Mouse (Mus musculus) adrenal gland, postnatal 0 days (tissue): ENCODE data around the gene Tom1l2. TPM values are rescaled to one million over a fixed set of nuclear protein-coding genes. Genes with fewer than 3 reads are reported as not detected.

Source experiments
- microRNA-seq: library from miRNA; unstranded; fragments of <30 nt; microRNA quantifications from one replicate; pipeline ENCODE4, GENCODE M21; 2016; ENCODE audit warnings: borderline replicate concordance; ENCODE audit not compliant: insufficient number of aligned reads
- polyA plus RNA-seq: library from polyadenylated mRNA; unstranded; fragments of >200 nt; fragmentation: Nextera tagmentation; extraction: Ambion mirVana; gene quantifications from 2 replicates; pipeline ENCODE4 v1.2.1, GENCODE M21; 2015

The Tom1l2 gene
- polyA plus RNA-seq = 20.9 and 23.0 TPM in 2 replicates

DNA sequence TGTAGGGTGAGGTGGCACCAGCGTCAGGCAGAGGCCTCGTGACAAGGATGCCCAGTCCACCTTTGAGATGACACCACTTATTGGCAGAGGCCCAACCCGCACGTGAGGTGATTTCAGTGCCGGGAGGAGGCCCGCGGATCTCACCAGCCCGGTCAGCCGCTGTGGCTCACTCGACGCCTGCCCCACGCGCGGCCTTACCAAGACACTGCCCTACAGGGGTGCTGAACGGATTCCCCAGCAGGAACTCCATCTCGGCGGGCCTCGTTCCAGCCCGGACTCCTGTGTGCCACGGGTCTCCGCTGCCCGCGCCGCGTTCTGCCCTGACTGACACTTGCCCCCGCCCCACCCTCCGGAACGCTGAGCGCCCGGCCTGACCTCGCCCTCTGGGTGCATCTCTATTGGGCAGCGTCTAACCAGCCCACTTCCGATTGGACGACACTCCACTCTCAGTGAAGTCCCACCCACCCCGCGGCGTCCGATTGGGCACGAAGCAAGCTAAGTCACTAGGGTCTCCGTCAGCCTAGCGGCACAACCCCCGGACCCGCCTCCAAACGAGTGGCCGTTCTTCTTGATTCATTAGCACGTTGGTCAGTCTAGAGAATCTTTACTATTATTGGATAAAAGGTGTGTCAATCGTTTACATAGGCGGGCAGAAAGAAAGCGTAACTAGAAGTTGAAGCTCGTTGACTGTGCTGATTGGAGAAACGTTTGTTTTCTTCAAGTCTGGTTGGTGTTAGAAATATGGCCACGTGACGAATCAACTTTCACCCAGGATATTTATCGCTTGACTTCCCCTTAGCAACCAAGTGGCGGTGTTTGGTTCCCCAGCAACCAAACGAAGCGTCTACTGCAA lies at the start of gene Tom1l2, which contains the start of gene Drc3:
Gene Tom1l2 (minus strand): TSS at position 347 of the 853 bp plus-strand sequence.
Gene Drc3 (plus strand): TSS at position 771 of the 853 bp plus-strand sequence.

DNA sequence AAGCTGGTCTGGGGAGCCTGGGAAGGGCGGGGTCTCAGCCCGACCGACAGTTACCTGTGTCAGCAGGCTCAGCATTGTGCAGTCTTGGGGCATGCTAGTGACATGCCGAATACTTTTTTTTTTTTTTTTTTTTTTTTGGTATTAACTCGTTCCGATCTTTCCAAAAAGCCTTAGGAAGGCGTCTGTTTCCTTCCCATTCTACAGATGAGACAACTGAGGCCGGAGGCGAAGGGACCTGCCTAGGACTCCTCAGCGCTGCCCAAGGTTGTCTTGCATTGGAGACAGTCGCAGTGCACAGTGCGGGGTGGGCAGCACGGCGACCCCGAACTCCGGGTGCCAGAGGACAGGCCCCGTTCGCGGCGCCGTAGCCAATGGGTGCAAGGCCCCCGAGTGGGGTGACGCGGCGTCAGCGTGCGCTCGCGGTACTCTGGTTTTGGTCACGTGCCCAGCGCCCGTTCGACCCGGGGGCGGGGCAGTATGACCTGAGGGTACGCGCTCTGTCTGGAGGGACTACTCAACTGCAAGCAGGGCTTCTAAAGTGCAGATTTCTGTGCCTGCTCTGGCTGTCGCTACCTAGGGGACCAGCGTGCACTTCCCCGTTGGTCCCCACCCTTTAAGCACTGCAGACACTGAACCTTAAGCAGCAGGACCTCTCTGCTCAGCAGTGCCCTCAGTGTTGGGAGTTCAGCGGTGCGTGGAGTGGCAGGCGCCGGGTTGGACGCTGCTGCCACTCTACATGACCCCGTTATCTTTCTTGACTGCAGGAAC lies 130.1 kb downstream of the Tom1l2 start, which contains the start of gene Srebf1:
Gene Srebf1 (minus strand): TSS at position 113 of the 768 bp plus-strand sequence.

Small RNA genes lying within 50 kb of the gene (microRNA-seq; reads per million reads assigned to microRNA genes)
- gene Gm27711 (not detected), gene Mir6921 (not detected), gene Mir6922 (not detected)

Other genes starting within 250 kb of the Tom1l2 start
- gene Rai1, start 247.9 kb downstream of the Tom1l2 start, polyA plus RNA-seq = 16.8 and 17.8 TPM in 2 replicates
- gene Srebf1, start 130.3 kb downstream of the Tom1l2 start, polyA plus RNA-seq = 38.7 and 59.4 TPM in 2 replicates
- gene Drc3, start 424 bp upstream of the Tom1l2 start, polyA plus RNA-seq = 1.7 and 1.8 TPM in 2 replicates
- 13.4 and 19.4 TPM in 2 replicates for gene Gid4, start 64.2 kb upstream of the Tom1l2 start, polyA plus RNA-seq
- gene Atpaf2, start 65.6 kb upstream of the Tom1l2 start, polyA plus RNA-seq = 29.5 and 36.3 TPM in 2 replicates
- gene Drg2, start 101.7 kb upstream of the Tom1l2 start, polyA plus RNA-seq = 54.9 and 71.7 TPM in 2 replicates
- gene Myo15, start 116.4 kb upstream of the Tom1l2 start, polyA plus RNA-seq = 0.17 and 0.39 TPM in 2 replicates
- 25.8 and 38.5 TPM in 2 replicates for gene Alkbh5, start 183.5 kb upstream of the Tom1l2 start, polyA plus RNA-seq